ENCODE assay signal across 33 mouse cellular contexts in the genomic region with DNA sequence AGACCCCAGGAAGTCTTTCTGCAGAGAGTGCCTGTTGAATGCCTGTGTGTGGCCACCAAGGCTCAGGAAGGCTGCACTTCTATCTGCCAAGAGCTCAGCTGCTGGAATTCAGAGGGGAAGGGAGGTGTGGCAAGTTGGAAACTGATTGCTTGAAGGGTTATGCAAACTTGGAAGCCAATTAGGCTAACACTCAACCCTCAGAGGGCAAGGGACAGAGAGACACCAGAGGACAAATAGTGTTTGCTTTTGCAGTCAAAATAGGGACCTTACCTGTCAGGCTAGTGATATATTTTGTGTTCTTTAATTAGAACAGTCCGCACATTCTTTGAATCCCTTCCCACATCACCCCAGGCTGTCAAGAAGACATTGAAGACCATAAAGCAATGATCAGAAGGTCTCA. TPM values are rescaled to one million over a fixed set of nuclear protein-coding genes. Genes with fewer than 3 reads are reported as not detected.
DNase-seq lines count a peak whose midpoint lies in the region; TF ChIP-seq lines count a peak whose summit lies in the region.
"Had no signal": no experiment of that assay in that cellular context is flagged by ENCODE, and none has a peak within 500 bp of the region (broad histone marks: within the 10 kb centered on the region; RNA-seq: fewer than 3 reads in every experiment).

No protein-coding gene starts in this region.

- peak; percentile 13 for DNase-seq in adrenal gland, postnatal 14 days
- DNase-seq in adrenal gland, postnatal 25 days = no peak
- DNase-seq in kidney, adult 9 months = peak; percentile 26
- DNase-seq in kidney, postnatal 14 days = no peak
- peak; percentile 28 for DNase-seq in lung, postnatal 25 days (ENCODE audit: low spot score)
- DNase-seq in lung, adult 2 months = no peak
- peak; percentile 11 for DNase-seq in forelimb bud, embryonic 11.5 days (ENCODE audit: low read depth, low spot score)
- DNase-seq in left cerebral cortex, postnatal 4 days = no peak
- DNase-seq: cerebellum, adult 8-10 months; cerebellum, postnatal 25 days; forebrain, postnatal 0 days; gastrocnemius, postnatal 10 days; layer of hippocampus, adult 9-11 months; liver, embryonic 13.5 days; right cerebral cortex, adult 18-20 months; thymus, adult 2 months; thymus, postnatal 36 days had no signal

- TF ChIP-seq CTCF in lung, adult 2 months (IDR thresholded peaks at IDR 0.05; ENCODE audit: insufficient read depth, low read length) = no peak

- no peaks in the 10 kb centered on the region for H3K4me1 ChIP-seq in lung, adult 2 months (ENCODE audit: control insufficient read depth, insufficient read depth, low read length)
- H3K4me1 ChIP-seq: forebrain, embryonic 12.5 days; limb, embryonic 12.5 days; lung, embryonic 15.5 days; neural tube, embryonic 12.5 days had no signal

- intact Hi-C loops in left cerebral cortex, postnatal 4 days (cut with DNase I) = no loop called here

- TF ChIP-seq POLR2A in lung, adult 2 months (IDR thresholded peaks at IDR 0.05; ENCODE audit: borderline replicate concordance, extremely low read depth, low read depth, low read length) = no peak

- H3K4me3 ChIP-seq in lung, adult 2 months (replicated peaks; ENCODE audit: extremely low read depth, low read depth, low read length) = no peak overlapping the region
- H3K4me3 ChIP-seq: erythroblast, embryonic 14.5 days; forebrain, embryonic 12.5 days; heart, embryonic 10.5 days; heart, embryonic 15.5 days; limb, embryonic 12.5 days; liver, embryonic 13.5 days; lung, embryonic 15.5 days; myocyte; neural tube, embryonic 12.5 days had no signal

- WGBS in lung, adult 2 months = 36% methylated on average over 1 of the region's 1 CpGs

RNA-seq across cellular contexts. Expression of a gene that starts 10.0 kb away (rescaled TPM):
- 12.8 and 306 TPM in 2 replicates for total RNA-seq in adrenal gland, postnatal 14 days (2021)
- total RNA-seq in adrenal gland, postnatal 25 days (2021) = 55.1 TPM in 1 of 2 replicates, not detected in the other
- polyA plus RNA-seq in lung, adult 2 months (2012; rRNA removed) = 4.7 and 12.7 TPM in 2 replicates
- total RNA-seq in left cerebral cortex, postnatal 4 days (2021) = not detected
- total RNA-seq: forebrain, postnatal 0 days; G1E; heart, postnatal 25 days; left cerebral cortex, postnatal 14 days; midbrain, postnatal 0 days had no signal
- polyA plus RNA-seq: embryonic facial prominence, embryonic 14.5 days; forebrain, embryonic 12.5 days; forebrain, postnatal 0 days; G1E; hindbrain, embryonic 11.5 days; hindbrain, embryonic 16.5 days; limb, embryonic 12.5 days; midbrain, embryonic 11.5 days; midbrain, postnatal 0 days; myocyte; neural tube, embryonic 12.5 days had no signal

RNA-seq across cellular contexts. Expression of a gene that starts 45.3 kb away (rescaled TPM):
- 13.7 and 14.0 TPM in 2 replicates for total RNA-seq in adrenal gland, postnatal 14 days (2021)
- 15.9 and 22.8 TPM in 2 replicates for total RNA-seq in adrenal gland, postnatal 25 days (2021)
- polyA plus RNA-seq in lung, adult 2 months (2012; rRNA removed) = 8.1 and 9.1 TPM in 2 replicates
- total RNA-seq in left cerebral cortex, postnatal 4 days (2021) = 1 to 10 TPM; 2.0 to 2.9 TPM
- total RNA-seq: G1E had no signal
- polyA plus RNA-seq: erythroblast, embryonic 14.5 days; G1E had no signal

Comparison
In these comparisons a context has a peak if more than half of its experiments do, and no peak if none do; other contexts are left out.
1. DNase-seq: peak in adrenal gland, postnatal 14 days (single experiment), kidney, adult 9 months (single experiment), lung, postnatal 25 days (single experiment) and forelimb bud, embryonic 11.5 days (single experiment); none in adrenal gland, postnatal 25 days (single experiment), kidney, postnatal 14 days (single experiment), lung, adult 2 months (single experiment) and left cerebral cortex, postnatal 4 days (single experiment).